Mouse (Mus musculus) neural tube, embryonic 14.5 days (tissue): ENCODE measurements at regions not wholly inside any gene's neighbourhood (a gene's known extent, or its start where the extent isn't known, plus 50 kb on each side); places are given as distances from the start of the nearest gene placed in this dataset.

Experiments used
- ATAC-seq: fragments of 200-750 bp; cut with Nextera tagmentation; 2 replicates; pipeline ENCODE4 v1.8.0; 2017; ENCODE audit warnings: low read depth, mild to moderate bottlenecking, moderate TSS enrichment, moderate library complexity
- H3K27ac ChIP-seq: fragments of 300-500 bp; sonication (generic); 2 replicates; pipeline ENCODE4 v1.5.1; 2014; ENCODE audit warnings: low read depth, mild to moderate bottlenecking, control low read depth, low read length, moderate library complexity, mixed read lengths
- H3K27me3 ChIP-seq: fragments of 300-500 bp; sonication (generic); 2 replicates; pipeline ENCODE4 v1.6.1; 2014; ENCODE audit warnings: low read length; ENCODE audit not compliant: control insufficient read depth, insufficient read depth
- H3K36me3 ChIP-seq: fragments of 300-500 bp; sonication (generic); 2 replicates; pipeline ENCODE4 v1.6.1; 2014; ENCODE audit warnings: low read length, mixed read lengths; ENCODE audit not compliant: control insufficient read depth, insufficient read depth
- H3K4me1 ChIP-seq: fragments of 300-500 bp; sonication (generic); 2 replicates; pipeline ENCODE4 v1.6.1; 2014; ENCODE audit warnings: low read length; ENCODE audit not compliant: control insufficient read depth, insufficient read depth
- H3K4me2 ChIP-seq: fragments of 300-500 bp; sonication (generic); 2 replicates; pipeline ENCODE4 v1.6.1; 2014; ENCODE audit warnings: mild to moderate bottlenecking, low read depth, low read length, control low read depth
- H3K4me3 ChIP-seq: fragments of 300-500 bp; sonication (generic); 2 replicates; pipeline ENCODE4 v1.5.1; 2014; ENCODE audit warnings: low read depth, low read length, control low read depth, mixed read lengths
- H3K9ac ChIP-seq: fragments of 300-500 bp; sonication (generic); replicated peaks from 2 replicates; pipeline ENCODE4 v1.6.1; 2014; ENCODE audit warnings: low read depth, mild to moderate bottlenecking, control low read depth, low read length, mixed read lengths
- H3K9me3 ChIP-seq: fragments of 300-500 bp; sonication (generic); 2 replicates; pipeline ENCODE4 v1.6.1; 2016; ENCODE audit warnings: low read length; ENCODE audit not compliant: control insufficient read depth
- WGBS: fragments of 180-500 bp; shearing (Covaris S2); extraction: QIAGEN DNeasy Blood & Tissue Kit; methylation state at CpG from one replicate; pipeline ENCODE4 v1.1.7; 2014; 5-methylcytosine and 5-hydroxymethylcytosine counted together

DNA sequence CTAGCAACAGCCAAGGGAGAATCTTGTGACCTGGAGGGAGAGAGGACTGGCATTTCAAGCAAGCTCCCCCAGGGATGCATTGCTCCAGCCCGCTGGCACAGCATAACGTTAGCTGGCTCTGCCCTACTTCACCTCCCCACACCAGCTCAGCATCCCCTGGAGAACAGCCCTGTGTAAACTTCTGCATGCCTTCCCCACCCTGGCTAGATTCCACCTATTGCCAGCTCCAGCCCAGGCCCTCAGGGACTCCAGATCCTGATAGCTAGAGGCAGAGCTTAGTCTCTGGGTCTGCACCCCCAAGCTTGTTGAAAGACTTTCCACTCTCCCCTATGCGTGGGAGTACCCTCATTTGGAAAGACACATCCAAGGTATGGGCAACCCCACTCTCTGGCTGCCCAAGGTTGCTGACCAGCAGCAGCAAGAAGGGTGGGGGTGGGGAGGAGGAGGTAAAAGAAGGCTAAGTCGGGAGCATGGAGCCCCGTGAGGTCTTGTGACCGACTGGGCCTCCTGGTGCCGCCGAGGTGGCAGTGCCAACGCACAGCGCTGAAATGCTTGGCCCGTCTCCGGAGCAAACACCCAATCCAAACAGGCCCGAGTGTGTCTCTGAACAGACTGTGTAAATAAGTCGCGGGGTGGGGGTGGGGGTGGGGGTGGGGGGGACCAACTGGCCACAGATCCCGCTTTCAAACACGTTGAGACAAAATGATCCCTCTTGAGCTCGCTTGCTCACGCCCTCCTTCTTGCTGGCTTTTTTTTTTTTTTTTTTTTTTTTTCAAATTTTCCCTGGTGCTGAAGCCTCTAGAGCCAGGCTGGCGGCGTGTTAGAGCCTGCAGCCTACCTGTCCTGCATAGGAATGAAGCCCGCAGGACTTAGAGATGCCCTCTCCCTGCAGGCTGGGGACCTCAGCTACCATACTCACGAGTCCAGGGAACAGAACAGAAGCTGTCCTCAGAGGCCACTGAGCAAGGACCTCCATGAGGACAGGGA is 350.3 kb downstream of the Sox9 start:
- H3K4me2 ChIP-seq: no peak overlapping the region
- no peaks in the 10 kb centered on the region for H3K9me3 ChIP-seq
- no peaks in the 10 kb centered on the region for H3K36me3 ChIP-seq
- ATAC-seq: no peak
- H3K4me3 ChIP-seq: no peak overlapping the region
- H3K4me1 ChIP-seq: no peaks in the 10 kb centered on the region
- WGBS: 81% methylated on average over 21 of the region's 23 CpGs
- no peaks in the 10 kb centered on the region for H3K27me3 ChIP-seq
- H3K9ac ChIP-seq: no peak overlapping the region
- no peak overlapping the region for H3K27ac ChIP-seq

DNA sequence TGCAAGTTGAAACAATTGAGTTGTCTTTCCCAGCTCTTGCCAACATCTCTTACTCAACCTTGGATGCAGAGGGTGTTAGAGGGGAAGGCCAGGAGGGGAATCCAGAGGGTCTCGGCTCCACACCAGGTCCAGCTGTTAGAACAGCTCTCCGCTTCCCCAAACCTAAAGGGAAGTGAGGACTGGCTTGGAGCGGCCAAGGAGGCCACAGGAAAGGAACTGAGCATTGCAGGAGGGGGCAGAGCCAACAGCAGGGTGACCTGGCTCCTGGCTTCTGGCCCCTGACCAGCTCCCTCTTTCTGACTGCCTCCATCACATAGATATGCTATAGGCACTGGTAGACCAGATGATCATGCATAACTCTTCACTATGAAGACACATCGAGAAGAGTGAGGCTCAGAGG is 351.4 kb downstream of the Sox9 start:
- H3K9me3 ChIP-seq: no peaks in the 10 kb centered on the region
- no peaks in the 10 kb centered on the region for H3K36me3 ChIP-seq
- 93% methylated on average over 4 of the region's 4 CpGs for WGBS
- no peak overlapping the region for H3K9ac ChIP-seq
- no peak overlapping the region for H3K4me2 ChIP-seq
- no peak overlapping the region for H3K4me3 ChIP-seq
- no peaks in the 10 kb centered on the region for H3K4me1 ChIP-seq
- H3K27me3 ChIP-seq: no peaks in the 10 kb centered on the region
- ATAC-seq: no peak
- H3K27ac ChIP-seq: no peak overlapping the region

DNA sequence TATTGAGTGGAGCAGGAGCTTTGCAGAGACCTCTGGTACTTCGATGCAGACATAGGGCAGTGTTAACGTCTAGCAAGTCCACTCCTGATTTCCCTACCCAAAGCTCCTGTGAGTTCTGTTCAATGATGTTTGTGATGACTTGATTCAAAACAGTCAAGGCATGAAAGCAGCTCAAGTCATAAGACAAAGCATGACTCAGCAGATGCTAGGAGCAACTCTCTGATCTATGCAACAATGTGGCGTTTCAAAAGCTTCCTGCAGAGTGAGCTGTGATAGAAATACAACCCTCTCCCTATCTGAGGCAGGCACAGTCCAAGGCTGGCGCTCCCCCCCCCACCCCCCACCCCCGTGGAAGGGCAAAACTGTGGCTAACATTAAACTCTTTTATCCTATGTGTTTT is 353.2 kb downstream of the Sox9 start:
- 42% methylated on average over 5 of the region's 5 CpGs for WGBS
- Histone ChIP-seq H3K4me1 (no peaks in the 10 kb centered on the region), H3K9me3 (no peaks in the 10 kb centered on the region), H3K27me3 (no peaks in the 10 kb centered on the region), H3K4me3 (no peak overlapping the region), H3K4me2 (no peak overlapping the region), H3K36me3 (no peaks in the 10 kb centered on the region), H3K27ac (no peak overlapping the region), H3K9ac (no peak overlapping the region)
- ATAC-seq: no peak

DNA sequence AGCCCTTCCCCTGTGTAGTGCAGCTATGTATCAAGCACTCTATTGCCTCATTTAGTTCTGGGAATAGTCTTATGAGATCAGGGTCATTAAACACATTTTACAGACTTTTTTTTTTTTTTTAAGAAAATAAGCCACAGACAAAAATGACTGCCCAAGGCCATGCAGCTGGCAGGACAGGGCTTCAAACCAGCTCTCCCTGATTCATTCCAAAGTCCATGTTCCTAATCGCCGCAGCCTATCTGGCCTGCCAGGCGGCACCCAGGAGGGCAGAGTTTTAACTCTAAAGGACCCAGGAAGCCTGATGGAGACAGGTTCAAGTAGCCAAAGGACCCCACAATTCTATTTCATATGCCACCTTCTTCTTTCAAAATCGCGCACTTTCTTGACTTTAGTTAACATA is 356.4 kb downstream of the Sox9 start:
- Histone ChIP-seq H3K4me3 (no peak overlapping the region), H3K27ac (no peak overlapping the region), H3K4me1 (0 out of 2 replicates have a peak, but pooled peaks cover 3% of the 10 kb centered on the region), H3K9me3 (no peaks in the 10 kb centered on the region), H3K36me3 (no peaks in the 10 kb centered on the region), H3K4me2 (no peak overlapping the region), H3K27me3 (no peaks in the 10 kb centered on the region), H3K9ac (no peak overlapping the region)
- ATAC-seq: no peak
- WGBS: 64% methylated on average over 5 of the region's 5 CpGs

DNA sequence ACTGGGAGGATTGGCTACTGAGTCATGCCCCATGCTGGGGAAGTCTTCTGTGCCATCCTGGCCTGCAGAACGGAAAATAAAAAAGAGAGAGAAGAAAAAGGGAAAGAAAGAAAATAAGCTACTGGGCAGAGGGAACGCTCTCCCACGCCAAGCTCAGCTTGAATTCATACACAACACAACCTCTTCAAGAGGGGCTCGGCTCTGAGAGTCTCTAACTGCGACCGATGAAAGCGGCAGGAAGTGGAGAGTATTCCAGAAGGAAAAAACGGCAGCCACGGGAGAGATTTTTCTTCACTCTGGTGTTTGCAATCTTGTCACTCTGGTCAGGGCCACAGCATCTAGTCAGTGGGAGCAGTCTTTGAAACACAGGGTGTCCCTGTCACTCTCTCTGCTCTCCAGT is 358.6 kb downstream of the Sox9 start:
- no peak for ATAC-seq
- peaks cover 21% of the 10 kb centered on the region for H3K4me1 ChIP-seq
- no peaks in the 10 kb centered on the region for H3K27me3 ChIP-seq
- H3K36me3 ChIP-seq: no peaks in the 10 kb centered on the region
- H3K4me3 ChIP-seq: no peak overlapping the region
- H3K27ac ChIP-seq: no peak overlapping the region
- H3K9me3 ChIP-seq: no peaks in the 10 kb centered on the region
- H3K9ac ChIP-seq: no peak overlapping the region
- 74% methylated on average over 9 of the region's 9 CpGs for WGBS
- H3K4me2 ChIP-seq: no peak overlapping the region

DNA sequence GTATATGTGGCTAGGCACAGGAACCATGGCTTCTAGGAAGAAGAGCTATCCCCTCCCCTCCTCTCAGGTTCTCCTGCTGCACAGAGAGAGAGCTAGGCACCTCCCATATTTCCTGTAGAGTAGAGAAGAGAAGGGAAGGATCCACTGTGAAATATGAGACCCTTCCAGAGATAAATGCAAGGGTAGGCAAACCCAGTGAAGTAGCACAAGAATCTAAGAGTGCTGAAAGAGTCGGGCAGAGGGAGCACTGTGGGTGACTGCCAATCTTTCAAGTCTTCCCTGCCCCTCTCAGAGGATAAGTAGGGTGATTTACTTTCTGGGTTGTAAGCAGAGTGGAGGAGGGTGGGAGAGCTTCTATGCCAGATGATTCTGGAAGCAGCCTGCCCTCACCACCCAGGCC is 360.8 kb downstream of the Sox9 start:
- 50% methylated on average over 1 of the region's 1 CpGs for WGBS
- peaks cover 22% of the 10 kb centered on the region for H3K4me1 ChIP-seq
- no peak overlapping the region for H3K4me2 ChIP-seq
- H3K27ac ChIP-seq: no peak overlapping the region
- no peaks in the 10 kb centered on the region for H3K9me3 ChIP-seq
- no peaks in the 10 kb centered on the region for H3K27me3 ChIP-seq
- no peak for ATAC-seq
- no peak overlapping the region for H3K9ac ChIP-seq
- H3K4me3 ChIP-seq: no peak overlapping the region
- H3K36me3 ChIP-seq: no peaks in the 10 kb centered on the region

DNA sequence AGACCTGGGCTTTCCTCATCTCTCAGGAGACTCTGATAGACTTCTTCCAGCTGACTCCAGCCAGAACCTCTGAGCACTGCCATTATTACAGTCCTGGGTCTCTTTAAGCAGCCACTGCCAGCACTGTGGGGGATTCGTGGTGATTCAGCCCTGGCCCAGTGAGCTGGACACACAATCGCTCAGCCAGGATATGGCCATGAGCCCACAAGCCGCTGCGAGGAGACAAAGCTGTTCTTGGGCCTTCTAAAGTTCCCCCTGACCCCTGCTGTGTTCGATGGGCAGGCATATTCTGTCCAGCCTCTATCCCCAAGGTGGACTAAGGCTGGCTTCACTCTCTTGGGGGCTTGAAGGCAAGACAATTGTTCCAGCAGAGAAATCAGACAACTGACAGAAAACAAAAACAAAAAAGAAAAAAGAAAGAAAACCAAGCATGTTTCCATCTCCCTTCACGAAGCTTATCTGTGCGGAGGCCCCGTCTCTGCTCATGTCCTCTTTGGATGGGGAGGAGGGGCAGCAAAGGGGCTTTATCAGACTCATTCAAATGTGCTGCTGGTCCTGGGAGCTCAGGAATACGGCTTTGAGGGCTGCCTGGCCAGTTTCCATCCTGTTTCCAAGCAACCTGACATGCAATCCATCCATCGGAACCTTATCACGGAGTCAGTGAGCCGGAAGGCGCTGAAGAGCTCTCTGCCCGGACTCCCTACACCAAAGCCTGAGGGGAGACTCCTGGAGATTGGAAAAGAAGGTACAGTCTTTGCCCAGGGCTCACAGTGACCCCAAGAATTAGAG is 362.0 kb downstream of the Sox9 start:
- H3K4me1 ChIP-seq: peaks cover 22% of the 10 kb centered on the region

DNA sequence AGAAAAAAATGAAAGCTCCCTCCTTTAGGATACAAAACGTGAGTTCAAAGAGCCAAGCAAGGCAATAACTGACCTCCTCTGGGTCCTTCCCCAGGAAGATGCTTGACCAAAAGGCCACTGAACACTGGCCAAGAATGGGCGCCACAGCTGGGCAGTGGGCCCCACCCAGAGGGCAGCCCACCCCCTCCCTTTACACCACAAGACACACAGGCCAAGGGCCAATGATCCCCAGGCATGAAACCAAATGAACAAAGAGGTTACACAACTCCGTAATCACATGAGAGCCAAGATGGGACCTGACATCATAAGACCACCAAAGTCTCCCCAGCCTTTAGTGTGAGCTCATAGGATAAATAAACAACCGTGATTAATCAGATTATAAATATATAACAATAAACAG is 363.7 kb downstream of the Sox9 start:
- no peaks in the 10 kb centered on the region for H3K27me3 ChIP-seq
- no peak overlapping the region for H3K27ac ChIP-seq
- H3K36me3 ChIP-seq: no peaks in the 10 kb centered on the region
- no peak overlapping the region for H3K9ac ChIP-seq
- no peak overlapping the region for H3K4me2 ChIP-seq
- WGBS: 76% methylated on average over 4 of the region's 4 CpGs
- no peak overlapping the region for H3K4me3 ChIP-seq
- ATAC-seq: no peak
- H3K4me1 ChIP-seq: peaks cover 21% of the 10 kb centered on the region
- H3K9me3 ChIP-seq: no peaks in the 10 kb centered on the region

More for the DNA sequence above, 362.0 kb downstream of the Sox9 start:
- WGBS: 20% methylated on average over 14 of the region's 14 CpGs
- Histone ChIP-seq H3K27ac (peak overlapping the region; percentile 45), H3K9me3 (no peaks in the 10 kb centered on the region), H3K4me3 (no peak overlapping the region), H3K4me2 (peak overlapping the region; percentile 23; the same call in 1 of the 2 replicates), H3K27me3 (no peaks in the 10 kb centered on the region), H3K9ac (no peak overlapping the region), H3K36me3 (no peaks in the 10 kb centered on the region)
- ATAC-seq: peak; percentile 80

DNA sequence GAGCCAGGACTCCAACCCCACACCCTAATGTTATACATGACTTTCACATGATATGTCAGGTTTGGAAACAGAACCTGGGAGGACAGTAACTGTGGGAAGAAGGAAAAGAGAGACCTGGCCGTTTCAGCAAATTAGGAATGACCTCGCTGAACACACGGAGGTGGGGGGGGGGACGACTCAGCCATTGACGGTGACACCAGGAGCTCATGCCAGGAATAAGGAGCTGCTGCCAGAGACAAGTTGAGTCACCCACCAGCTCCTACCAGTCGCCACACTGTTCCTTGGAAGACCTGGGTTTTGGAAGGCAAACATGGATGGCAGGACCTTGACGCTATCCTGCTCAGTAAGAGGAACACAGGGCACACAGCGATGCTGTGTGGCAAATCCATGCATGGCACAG is 364.7 kb downstream of the Sox9 start:
- Histone ChIP-seq H3K4me2 (no peak overlapping the region), H3K9me3 (no peaks in the 10 kb centered on the region), H3K36me3 (no peaks in the 10 kb centered on the region), H3K27me3 (no peaks in the 10 kb centered on the region), H3K9ac (no peak overlapping the region), H3K27ac (no peak overlapping the region), H3K4me3 (no peak overlapping the region), H3K4me1 (peaks cover 19% of the 10 kb centered on the region)
- WGBS: 97% methylated on average over 8 of the region's 8 CpGs
- no peak for ATAC-seq
